Mouse (Mus musculus) spleen, postnatal 14 days (tissue): ENCODE measurements around the gene Cyp4a30b.
"Not testable (repeated sequence)": the region's sequence is repeated elsewhere in the genome, so short reads cannot be mapped to it uniquely, and the experiment has no call there.

Source experiments
- DNase-seq, 2 experiments: peaks; one replicate each; pipeline ENCODE4 v3.0.0; 2021 to 2022; ENCODE audit warnings: low spot score in 2 of 2

The Cyp4a30b gene

GRCm38 (mm10) chr4:115452304-115452703, at the start of gene Cyp4a30b:
Cyp4a30b (plus strand) TSS chr4:115452604.
- DNase-seq = no peak

GRCm38 (mm10) chr4:115411324-115411723, 41.1 kb upstream of the Cyp4a30b start, which contains the start of gene Cyp4a12b:
Cyp4a12b (plus strand) TSS chr4:115411624.
- not testable (repeated sequence) for DNase-seq

GRCm38 (mm10) chr4:115450577-115451137, 1.7 kb upstream of the Cyp4a30b start:
- DNase-seq = no peak

GRCm38 (mm10) chr4:115473585-115473984, 21.2 kb downstream of the Cyp4a30b start:
- not testable (repeated sequence) for DNase-seq

GRCm38 (mm10) chr4:115476051-115476450, 23.6 kb downstream of the Cyp4a30b start:
- DNase-seq = not testable (repeated sequence)

GRCm38 (mm10) chr4:115481006-115481652, 28.7 kb downstream of the Cyp4a30b start:
- DNase-seq = no peak

- DNase-seq = no peak
These were observed 43.6 kb downstream of the Cyp4a30b start, which contains the start of gene Cyp4a14 for GRCm38 (mm10) chr4:115496001-115496400. Cyp4a14 (minus strand) TSS chr4:115496142.

- no peak for DNase-seq
These were observed 45.1 kb downstream of the Cyp4a30b start for GRCm38 (mm10) chr4:115497466-115497865.

GRCm38 (mm10) chr4:115513964-115514363, 61.6 kb downstream of the Cyp4a30b start:
- DNase-seq = not testable (repeated sequence)

GRCm38 (mm10) chr4:115518000-115518399, 65.6 kb downstream of the Cyp4a30b start, which contains the start of gene Cyp4a10:
Cyp4a10 (plus strand) TSS chr4:115518264.
- DNase-seq = not testable (repeated sequence)

- no peak for DNase-seq
These were observed 67.0 kb downstream of the Cyp4a30b start for GRCm38 (mm10) chr4:115519444-115519843.
